Mouse (Mus musculus): ENCODE measurements around the gene Eif4e.

The Eif4e gene

DNA sequence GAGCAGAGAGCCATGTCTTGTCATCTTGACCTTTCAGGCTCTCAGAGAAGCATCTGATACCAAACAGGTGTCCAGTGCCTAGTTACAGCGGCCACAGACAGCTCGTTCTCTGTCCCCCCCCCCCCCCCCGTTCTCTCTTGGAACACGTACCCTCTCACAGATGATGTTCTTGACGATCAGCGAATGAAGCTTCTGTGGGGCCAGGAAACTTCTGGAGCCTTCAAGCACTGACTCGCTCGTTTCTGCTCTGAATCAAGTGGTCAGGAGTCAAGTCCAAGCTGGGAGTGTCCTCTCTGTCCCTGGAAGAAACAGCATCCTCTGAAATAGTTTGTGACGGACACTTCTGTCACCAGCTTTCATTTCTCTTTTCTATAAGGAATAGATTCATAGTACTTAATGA, 62.0 kb downstream of the Eif4e start:
- no peak for DNase-seq

DNA sequence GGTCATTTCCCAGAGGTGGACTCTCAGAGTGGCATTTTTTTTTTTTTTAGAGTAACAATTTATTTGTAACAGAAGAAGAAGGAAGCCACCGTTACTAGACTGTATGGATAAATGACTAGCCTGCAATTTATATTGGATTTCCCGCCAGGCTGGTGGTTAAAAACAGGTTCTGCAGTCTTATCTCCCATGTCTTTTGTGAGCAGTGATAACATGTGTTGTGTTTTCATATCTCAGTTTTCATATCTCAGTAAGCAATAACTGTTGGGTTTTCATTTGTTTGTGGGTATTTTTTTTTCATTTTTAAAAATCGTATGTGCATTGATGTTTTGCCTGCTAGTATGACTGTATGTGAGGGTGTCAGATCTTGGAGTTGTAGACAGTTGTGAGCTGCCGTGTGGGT, 65.0 kb downstream of the Eif4e start:
- no peak for DNase-seq

DNA sequence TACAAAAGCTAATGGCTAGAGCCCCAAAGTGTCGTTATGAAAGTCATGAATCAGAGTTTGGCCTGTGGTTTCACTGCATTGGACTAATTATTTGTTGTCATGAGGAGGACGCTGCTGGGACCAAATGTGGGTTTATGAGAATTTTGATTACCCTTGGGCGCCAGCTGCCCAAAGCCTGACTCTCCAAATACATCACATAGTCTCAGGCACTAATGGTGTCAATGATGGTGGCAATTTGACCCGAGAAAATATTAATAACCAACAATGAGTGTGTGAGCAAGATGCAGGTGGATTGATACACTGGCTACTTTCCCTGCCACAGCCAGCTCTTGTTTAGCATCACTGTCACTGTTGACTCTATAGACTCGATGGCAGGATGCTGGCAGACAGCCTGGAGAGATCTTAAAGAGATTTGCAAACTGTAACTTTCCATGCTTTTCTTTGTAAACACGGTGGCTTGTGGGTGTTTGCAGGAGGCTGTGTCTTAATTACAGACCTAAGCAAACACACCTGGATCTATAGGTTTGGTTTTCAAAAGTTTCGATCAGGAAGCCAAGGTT, 65.9 kb downstream of the Eif4e start:
- no peak for DNase-seq

DNA sequence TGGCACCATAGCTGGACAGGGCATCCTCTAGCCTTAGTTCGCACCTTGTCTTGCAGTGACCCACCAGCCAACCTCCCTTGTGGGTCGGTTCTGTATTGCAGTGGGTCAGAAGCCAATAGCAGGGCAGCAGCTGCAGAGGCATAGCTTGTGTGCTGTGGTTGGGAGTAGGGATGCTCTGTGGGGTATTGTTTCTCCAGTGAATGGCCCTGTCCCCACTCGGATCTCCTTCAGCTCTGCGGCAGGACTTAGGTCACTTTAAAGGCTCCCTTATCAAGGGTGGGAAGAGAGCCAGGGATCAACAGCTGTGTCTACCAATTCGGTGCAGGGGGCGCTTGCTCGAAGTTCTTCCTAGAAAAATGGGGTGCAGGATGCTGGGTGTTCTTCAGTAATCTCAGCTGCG, 67.2 kb downstream of the Eif4e start:
- no peak for DNase-seq

DNA sequence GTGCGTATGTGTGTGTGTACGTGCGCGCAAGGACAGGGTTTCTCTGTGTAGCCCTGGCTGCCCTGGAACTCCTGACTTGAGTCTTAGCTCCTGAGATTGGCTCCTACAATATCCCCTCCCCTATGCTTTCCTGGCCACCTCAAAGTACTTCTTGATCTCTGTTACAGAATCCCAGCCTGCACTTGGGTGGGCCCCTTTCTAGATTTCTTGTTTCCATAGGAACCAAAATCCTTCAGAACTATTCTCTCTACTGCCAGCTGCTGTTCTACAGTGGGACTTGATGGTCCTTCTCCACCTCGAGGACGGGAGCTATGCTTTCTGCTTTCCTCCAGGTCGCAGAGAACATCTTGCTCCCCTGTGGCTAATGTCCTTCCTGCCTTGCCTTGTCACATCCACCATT, 67.9 kb downstream of the Eif4e start:
- no peak for DNase-seq

DNA sequence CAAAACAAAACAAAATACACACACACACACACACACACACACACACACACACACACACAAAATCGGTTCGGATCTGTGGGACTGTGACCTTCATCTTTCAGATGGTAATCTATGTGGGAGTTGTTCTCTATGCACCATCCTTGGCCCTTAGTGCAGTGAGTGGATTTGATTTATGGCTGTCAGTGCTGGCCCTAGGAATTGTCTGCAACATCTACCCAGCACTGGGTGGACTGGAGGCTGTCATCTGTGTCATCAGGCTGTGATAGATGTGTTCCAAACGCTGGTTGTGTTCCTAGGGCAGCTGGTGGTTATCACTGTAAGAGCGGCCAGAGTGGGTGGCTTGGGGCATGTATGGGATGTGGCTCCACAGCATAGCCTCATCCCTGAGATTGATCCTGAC, 75.1 kb downstream of the Eif4e start:
- no peak for DNase-seq

DNA sequence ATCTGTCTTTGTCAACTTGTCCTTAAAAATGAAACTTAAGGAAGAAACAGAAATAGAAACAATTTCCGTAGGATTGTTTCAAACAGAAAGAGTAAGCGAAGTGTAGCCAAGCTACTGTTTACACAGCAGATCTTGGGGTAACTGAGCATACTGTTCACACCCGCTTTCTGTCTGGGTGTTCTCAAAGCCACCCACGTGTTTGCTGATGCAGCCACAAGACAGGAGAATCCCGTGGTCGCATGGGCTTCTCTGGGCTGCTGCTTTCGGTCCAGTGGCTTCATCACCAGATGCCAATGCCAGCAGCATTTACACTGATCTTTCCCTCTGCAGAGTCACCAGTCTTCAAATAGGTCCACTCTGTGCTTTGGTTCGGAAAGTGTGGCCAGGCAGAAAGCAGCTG, 79.2 kb downstream of the Eif4e start:
- DNase-seq: no peak

DNA sequence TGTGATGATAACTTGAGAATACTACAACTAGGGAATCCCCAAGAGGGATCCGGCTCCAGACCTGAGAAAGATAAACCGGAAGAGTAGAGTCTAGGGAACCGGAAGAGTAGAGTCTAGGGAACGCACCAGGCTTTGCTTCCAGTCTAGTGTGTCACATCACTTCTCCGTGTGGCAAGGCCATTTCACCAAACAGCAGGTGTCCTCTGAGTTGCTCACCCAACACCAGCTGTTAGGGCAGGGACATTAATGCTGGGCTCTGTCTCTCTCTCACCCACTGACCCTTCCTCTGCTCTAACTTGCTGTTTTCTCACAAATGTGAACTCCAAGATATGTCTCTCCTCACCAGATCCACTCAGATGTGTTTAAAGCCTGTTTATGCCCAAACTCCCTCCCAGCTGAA, 82.7 kb downstream of the Eif4e start:
- DNase-seq: no peak
